Mouse (Mus musculus) brain, embryonic 14.5 days (tissue): ENCODE results near the gene Nop56.

Experiments used
- CTCF ChIP-seq: fragments of 200-500 bp; IDR thresholded peaks from 2 replicates; pipeline ENCODE4 v1.5.1; 2012; ENCODE audit warnings: inconsistent platforms, mild to moderate bottlenecking, moderate library complexity, borderline replicate concordance; ENCODE audit not compliant: insufficient read depth, insufficient read length; ENCODE audit errors: extremely low read depth
- POLR2A ChIP-seq: fragments of 200-500 bp; IDR thresholded peaks from 2 replicates; pipeline ENCODE4 v1.6.1; 2012; ENCODE audit warnings: mild to moderate bottlenecking, inconsistent platforms, borderline replicate concordance; ENCODE audit not compliant: poor library complexity, insufficient read depth, insufficient read length, severe bottlenecking; ENCODE audit errors: extremely low read depth

DNA sequence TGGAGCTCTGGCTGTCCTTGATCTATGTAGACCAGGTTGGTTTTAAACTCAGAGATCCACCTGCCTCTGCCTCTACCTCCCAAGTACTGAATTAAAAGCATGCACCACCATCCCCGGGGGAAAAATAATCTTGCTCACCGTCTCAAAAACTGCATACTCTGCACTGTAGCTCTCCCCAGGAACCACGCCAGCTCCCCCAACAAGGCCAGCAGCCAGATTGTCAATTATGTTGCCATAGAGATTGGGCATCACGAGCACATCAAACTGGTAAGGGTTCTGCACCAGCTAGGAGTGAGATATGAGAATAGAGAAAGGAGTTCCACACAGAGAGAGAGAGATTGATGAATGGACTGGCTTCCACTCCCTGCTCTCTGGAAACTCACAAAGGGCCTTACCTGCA, 6.6 kb downstream of the Nop56 start:
- TF ChIP-seq POLR2A (no peak), CTCF (no peak)
